Mouse (Mus musculus) adrenal gland, adult 8-10 months (tissue): Measurements from ENCODE around the gene Mdga2. TPM values are rescaled to one million over a fixed set of nuclear protein-coding genes. Genes with fewer than 3 reads are reported as not detected.

Experiments used
- DNase-seq: peaks from one replicate; pipeline ENCODE4 v3.0.0; 2022
- total RNA-seq, 4 experiments: library from RNA; stranded (reverse); gene quantifications; 2 replicates each; pipeline ENCODE4 v1.2.4; 2022

Gene Mdga2
- total RNA-seq, 4 experiments from 2014 or later = 4.1 to 7.5 (median 5.7) TPM

- DNase-seq = no peak
Observed at GRCm38 (mm10) chr12:67056621-67057020, 165.7 kb downstream of the Mdga2 start.

- no peak for DNase-seq
Observed at GRCm38 (mm10) chr12:67045099-67045750, 177.1 kb downstream of the Mdga2 start.

- DNase-seq = no peak
Observed at GRCm38 (mm10) chr12:67041865-67042264, 180.5 kb downstream of the Mdga2 start.

GRCm38 (mm10) chr12:67035509-67036261 is 186.7 kb downstream of the Mdga2 start:
- DNase-seq = no peak

GRCm38 (mm10) chr12:67017192-67017591 is 205.2 kb downstream of the Mdga2 start:
- DNase-seq = no peak

- DNase-seq = no peak
Observed at GRCm38 (mm10) chr12:67011368-67011767, 211.0 kb downstream of the Mdga2 start.

- no peak for DNase-seq
Observed at GRCm38 (mm10) chr12:67010318-67010717, 212.0 kb downstream of the Mdga2 start.

- DNase-seq = no peak
Observed at GRCm38 (mm10) chr12:67009191-67009590, 213.2 kb downstream of the Mdga2 start.

- no peak for DNase-seq
Observed at GRCm38 (mm10) chr12:66954129-66954528, 268.2 kb downstream of the Mdga2 start.

- DNase-seq = no peak
Observed at GRCm38 (mm10) chr12:66915741-66916140, 306.6 kb downstream of the Mdga2 start.

- DNase-seq = no peak
Observed at GRCm38 (mm10) chr12:66899366-66899765, 323.0 kb downstream of the Mdga2 start.

GRCm38 (mm10) chr12:66896790-66897189 is 325.6 kb downstream of the Mdga2 start:
- no peak for DNase-seq

- no peak for DNase-seq
Observed at GRCm38 (mm10) chr12:66890296-66890695, 332.1 kb downstream of the Mdga2 start.

- DNase-seq = no peak
Observed at GRCm38 (mm10) chr12:66889276-66889675, 333.1 kb downstream of the Mdga2 start.

GRCm38 (mm10) chr12:66888636-66889035 is 333.7 kb downstream of the Mdga2 start:
- DNase-seq = no peak

GRCm38 (mm10) chr12:66866199-66866598 is 356.1 kb downstream of the Mdga2 start:
- no peak for DNase-seq

GRCm38 (mm10) chr12:66853167-66853566 is 369.2 kb downstream of the Mdga2 start:
- DNase-seq = no peak

- DNase-seq = no peak
Observed at GRCm38 (mm10) chr12:66840336-66840735, 382.0 kb downstream of the Mdga2 start.

GRCm38 (mm10) chr12:66755653-66756052 is 466.7 kb downstream of the Mdga2 start:
- no peak for DNase-seq

- DNase-seq = no peak
Observed at GRCm38 (mm10) chr12:66734536-66734935, 487.8 kb downstream of the Mdga2 start.

- no peak for DNase-seq
Observed at GRCm38 (mm10) chr12:66724474-66724873, 497.9 kb downstream of the Mdga2 start.

- no peak for DNase-seq
Observed at GRCm38 (mm10) chr12:66708334-66708733, 514.0 kb downstream of the Mdga2 start.

GRCm38 (mm10) chr12:66707431-66707830 is 514.9 kb downstream of the Mdga2 start:
- no peak for DNase-seq

GRCm38 (mm10) chr12:66705015-66705414 is 517.3 kb downstream of the Mdga2 start:
- DNase-seq = no peak
